Mouse (Mus musculus) embryonic facial prominence, embryonic 13.5 days (tissue): ENCODE results near the gene Btg1-ps2. TPM values are rescaled to one million over a fixed set of nuclear protein-coding genes. Genes with fewer than 3 reads are reported as not detected.
"Not testable (repeated sequence)": the region's sequence is repeated elsewhere in the genome, so short reads cannot be mapped to it uniquely, and the experiment has no call there.

Experiments
- ATAC-seq: fragments of 200-750 bp; cut with Nextera tagmentation; 2 replicates; pipeline ENCODE4 v1.8.0; 2017; ENCODE audit warnings: low read depth; ENCODE audit not compliant: insufficient number of reproducible peaks, insufficient read depth, low FRiP score, low TSS enrichment
- H3K27ac ChIP-seq: fragments of 300-500 bp; sonication (generic); 2 replicates; pipeline ENCODE4 v1.5.1; 2015; ENCODE audit warnings: moderate library complexity, mild to moderate bottlenecking, inconsistent platforms
- H3K27me3 ChIP-seq: fragments of 300-500 bp; sonication (generic); 2 replicates; pipeline ENCODE4 v1.6.1; 2015; ENCODE audit warnings: mild to moderate bottlenecking, inconsistent platforms
- H3K36me3 ChIP-seq: fragments of 300-500 bp; sonication (generic); 2 replicates; pipeline ENCODE4 v1.6.1; 2015; ENCODE audit warnings: mild to moderate bottlenecking, inconsistent platforms
- H3K4me1 ChIP-seq: fragments of 300-500 bp; sonication (generic); 2 replicates; pipeline ENCODE4 v1.6.1; 2015; ENCODE audit warnings: inconsistent platforms
- H3K4me2 ChIP-seq: fragments of 300-500 bp; sonication (generic); 2 replicates; pipeline ENCODE4 v1.6.1; 2015; ENCODE audit warnings: moderate library complexity, mild to moderate bottlenecking, inconsistent platforms
- H3K4me3 ChIP-seq: fragments of 300-500 bp; sonication (generic); 2 replicates; pipeline ENCODE4 v1.5.1; 2015; ENCODE audit warnings: mild to moderate bottlenecking, inconsistent platforms
- H3K9ac ChIP-seq: fragments of 300-500 bp; sonication (generic); 2 replicates; pipeline ENCODE4 v1.6.1; 2015; ENCODE audit warnings: mild to moderate bottlenecking, inconsistent platforms
- H3K9me3 ChIP-seq: fragments of 300-500 bp; sonication (generic); 2 replicates; pipeline ENCODE4 v1.6.1; 2016; ENCODE audit warnings: inconsistent platforms
- WGBS: fragments of 180-500 bp; shearing (Covaris S2); methylation state at CpG from one replicate; pipeline ENCODE4 v1.1.7; 2015; ENCODE audit warnings: mixed read lengths; 5-methylcytosine and 5-hydroxymethylcytosine counted together
- polyA plus RNA-seq: library from polyadenylated mRNA; unstranded; fragments of >200 nt; fragmentation: Nextera tagmentation; extraction: Ambion mirVana; gene quantifications from 2 replicates; pipeline ENCODE4 v1.2.1, GENCODE M21; 2015

Btg1-ps2 gene
- polyA plus RNA-seq: not detected in 2 replicates

DNA sequence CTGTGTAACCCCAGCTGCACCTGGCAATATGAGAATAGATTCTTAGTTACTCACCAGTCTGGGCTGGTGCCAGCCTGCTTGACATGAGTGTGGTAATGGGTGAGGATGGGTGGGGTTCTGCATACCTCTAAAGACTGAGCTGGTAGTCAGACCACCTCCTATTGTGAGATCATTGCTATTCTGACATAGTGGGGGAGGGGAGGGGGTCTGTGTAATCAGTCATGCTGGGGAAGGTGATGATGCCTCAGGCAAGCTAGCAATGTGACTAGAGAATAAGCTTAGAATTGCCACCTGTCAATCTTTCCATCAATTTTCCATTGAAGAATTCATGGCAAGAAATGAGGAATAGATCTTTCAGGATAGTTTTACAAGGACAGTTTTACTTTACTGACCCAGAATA, at the start of gene Btg1-ps2:
Btg1-ps2 (minus strand) TSS at position 101 of the 400 bp plus-strand sequence.
- not testable (repeated sequence) for H3K4me2 ChIP-seq, H3K36me3 ChIP-seq, H3K27me3 ChIP-seq, ATAC-seq, H3K9me3 ChIP-seq, H3K9ac ChIP-seq, H3K27ac ChIP-seq, H3K4me1 ChIP-seq, H3K4me3 ChIP-seq

DNA sequence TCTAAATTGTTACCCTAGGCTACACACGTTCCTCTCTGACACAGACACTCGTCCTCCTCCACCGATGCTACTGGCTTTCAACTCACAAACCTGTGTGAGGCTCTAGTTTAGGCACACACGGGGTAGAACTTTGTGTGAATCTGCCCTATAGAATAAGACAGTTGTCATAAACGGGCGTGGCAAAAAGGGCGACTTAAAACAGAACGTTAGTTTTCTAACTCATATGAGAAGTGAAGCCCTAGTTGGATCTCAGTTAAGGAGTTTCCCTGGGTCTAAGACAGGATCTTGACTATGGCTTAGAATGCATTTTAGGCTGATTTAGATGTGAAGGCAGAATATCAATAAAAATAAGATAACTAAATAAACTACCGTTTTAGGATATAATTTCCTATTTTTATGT, 42.1 kb upstream of the Btg1-ps2 start, which contains the start of gene Rhox11:
Rhox11 (minus strand) TSS at position 101 of the 400 bp plus-strand sequence.
- Histone ChIP-seq H3K36me3 (no peaks in the 10 kb centered on the region), H3K9me3 (no peaks in the 10 kb centered on the region), H3K27ac (no peak within 1 kb of the TSS), H3K27me3 (no peaks in the 10 kb centered on the region), H3K4me3 (no peak within 1 kb of the TSS), H3K4me2 (no peak within 1 kb of the TSS), H3K4me1 (no peaks in the 10 kb centered on the region), H3K9ac (no peak within 1 kb of the TSS)
- 86% methylated on average over 9 of the region's 9 CpGs for WGBS
- no peak for ATAC-seq

DNA sequence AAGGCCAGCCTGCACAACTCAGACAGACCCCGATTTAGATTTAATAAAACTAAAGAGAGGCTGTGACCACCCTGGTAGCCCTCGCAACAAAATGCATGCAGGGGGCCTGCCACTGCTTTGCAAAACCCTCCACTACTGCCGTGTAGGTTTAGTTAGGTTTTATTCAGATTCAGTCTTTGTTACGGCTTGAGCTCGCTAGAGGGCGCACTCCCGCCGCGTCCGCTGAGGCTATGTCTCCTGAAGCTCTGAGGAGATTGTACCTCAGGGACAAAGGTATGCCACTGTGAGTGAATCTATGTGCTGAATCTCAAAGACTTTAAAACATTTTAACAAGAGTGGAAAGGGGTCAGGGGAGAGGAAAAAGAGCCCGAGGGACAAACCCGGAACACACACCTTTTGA, 41.3 kb upstream of the Btg1-ps2 start:
- no peaks in the 10 kb centered on the region for H3K36me3 ChIP-seq
- H3K9me3 ChIP-seq: no peaks in the 10 kb centered on the region
- H3K4me2 ChIP-seq: no peak overlapping the region
- no peaks in the 10 kb centered on the region for H3K4me1 ChIP-seq
- H3K4me3 ChIP-seq: no peak overlapping the region
- WGBS: 18% methylated on average over 12 of the region's 12 CpGs
- H3K27me3 ChIP-seq: no peaks in the 10 kb centered on the region
- H3K9ac ChIP-seq: no peak overlapping the region
- H3K27ac ChIP-seq: no peak overlapping the region
- no peak for ATAC-seq

DNA sequence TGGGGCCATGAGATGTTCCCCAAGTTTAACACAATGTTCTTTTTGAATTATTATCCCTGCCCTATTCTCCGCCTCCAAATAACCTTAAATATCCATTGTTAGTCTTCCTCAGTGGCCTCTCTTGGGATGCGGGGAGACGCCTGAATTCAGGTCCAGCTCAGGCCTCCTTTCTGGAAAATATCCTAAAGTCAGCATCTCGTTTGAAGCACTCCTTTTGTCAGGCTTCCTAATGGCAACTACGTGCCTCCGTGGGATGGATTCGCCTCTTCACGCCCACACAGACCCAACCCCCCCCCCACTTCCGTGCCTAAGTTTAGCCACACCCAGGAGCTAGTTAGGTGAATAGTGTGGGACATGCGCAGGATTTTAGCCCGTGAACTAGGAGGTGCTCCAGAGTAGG, 23.3 kb upstream of the Btg1-ps2 start, which contains the start of gene Rhox10:
Rhox10 (plus strand) TSS at position 301 of the 400 bp plus-strand sequence.
- Histone ChIP-seq H3K9ac (no peak within 1 kb of the TSS), H3K36me3 (no peaks in the 10 kb centered on the region), H3K9me3 (no peaks in the 10 kb centered on the region), H3K4me2 (no peak within 1 kb of the TSS), H3K27me3 (no peaks in the 10 kb centered on the region), H3K27ac (no peak within 1 kb of the TSS), H3K4me3 (no peak within 1 kb of the TSS), H3K4me1 (no peaks in the 10 kb centered on the region)
- 85% methylated on average over 11 of the region's 11 CpGs for WGBS
- no peak for ATAC-seq

DNA sequence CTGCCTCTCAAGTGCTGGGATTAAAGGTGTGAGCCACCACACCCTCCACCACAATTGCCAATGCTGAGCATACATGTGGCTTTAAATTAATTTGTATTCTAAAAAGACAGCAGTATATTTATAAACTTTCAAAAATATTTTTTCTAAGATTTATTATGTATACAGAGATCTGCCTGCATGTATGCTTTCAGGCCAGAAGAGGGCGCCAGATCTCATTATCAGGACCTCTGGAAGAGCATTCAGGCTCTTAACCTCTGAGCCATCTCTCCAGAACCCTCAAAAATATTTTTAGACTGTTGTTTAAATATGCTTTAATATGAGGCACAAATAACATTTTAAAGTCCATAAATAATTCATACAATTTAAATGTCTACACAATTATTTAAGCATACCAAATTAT, 18.6 kb upstream of the Btg1-ps2 start:
- no peaks in the 10 kb centered on the region for H3K27me3 ChIP-seq
- no peak overlapping the region for H3K4me3 ChIP-seq
- no peak overlapping the region for H3K4me2 ChIP-seq
- no peaks in the 10 kb centered on the region for H3K9me3 ChIP-seq
- H3K9ac ChIP-seq: no peak overlapping the region
- WGBS: 0% methylated on average over 1 of the region's 1 CpGs
- H3K4me1 ChIP-seq: no peaks in the 10 kb centered on the region
- no peak for ATAC-seq
- no peaks in the 10 kb centered on the region for H3K36me3 ChIP-seq
- H3K27ac ChIP-seq: no peak overlapping the region

DNA sequence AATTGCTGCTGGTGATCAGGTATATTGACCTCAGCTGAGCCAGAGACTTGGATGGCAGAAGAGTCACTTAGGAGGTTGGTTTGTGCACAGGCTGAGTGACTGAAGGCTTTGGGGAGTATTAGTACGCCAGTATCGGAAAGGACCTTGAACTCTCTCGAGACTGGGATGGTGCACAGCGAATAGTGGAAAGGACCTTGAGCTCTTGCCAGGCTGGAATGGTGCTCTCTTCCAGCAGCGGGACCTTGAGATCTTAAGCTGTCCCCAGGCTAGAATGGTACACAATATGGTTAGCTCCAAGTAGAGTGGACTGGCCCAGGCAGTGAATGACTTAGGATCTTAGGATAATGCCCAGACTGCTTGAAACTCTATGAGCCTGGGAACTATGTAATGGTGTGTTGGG, 3.2 kb downstream of the Btg1-ps2 start:
- H3K9ac ChIP-seq: no peak overlapping the region
- 89% methylated on average over 5 of the region's 5 CpGs for WGBS
- ATAC-seq: no peak
- H3K9me3 ChIP-seq: no peaks in the 10 kb centered on the region
- no peaks in the 10 kb centered on the region for H3K36me3 ChIP-seq
- no peak overlapping the region for H3K4me2 ChIP-seq
- no peak overlapping the region for H3K27ac ChIP-seq
- no peaks in the 10 kb centered on the region for H3K4me1 ChIP-seq
- H3K27me3 ChIP-seq: no peaks in the 10 kb centered on the region
- H3K4me3 ChIP-seq: no peak overlapping the region

DNA sequence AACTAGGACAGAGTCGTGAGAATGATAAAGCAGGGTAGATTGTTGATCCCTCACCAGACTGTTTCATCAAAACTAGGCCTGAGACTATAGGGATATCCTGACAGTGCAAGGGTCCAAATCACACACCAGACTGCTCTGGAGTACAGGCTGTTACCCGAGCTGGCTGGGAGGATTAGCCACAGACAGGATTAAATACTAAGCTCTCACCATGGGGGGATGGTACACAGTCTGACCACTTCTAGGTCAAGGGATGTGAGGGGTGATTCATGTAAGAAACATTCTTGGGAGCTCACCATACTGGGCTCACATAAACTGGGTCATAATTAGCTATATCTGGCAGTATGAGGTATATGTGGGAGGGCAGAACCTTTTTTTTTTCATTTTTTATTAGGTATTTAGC, 9.1 kb downstream of the Btg1-ps2 start:
- H3K4me1 ChIP-seq: no peaks in the 10 kb centered on the region
- 61% methylated on average over 2 of the region's 2 CpGs for WGBS
- no peaks in the 10 kb centered on the region for H3K27me3 ChIP-seq

DNA sequence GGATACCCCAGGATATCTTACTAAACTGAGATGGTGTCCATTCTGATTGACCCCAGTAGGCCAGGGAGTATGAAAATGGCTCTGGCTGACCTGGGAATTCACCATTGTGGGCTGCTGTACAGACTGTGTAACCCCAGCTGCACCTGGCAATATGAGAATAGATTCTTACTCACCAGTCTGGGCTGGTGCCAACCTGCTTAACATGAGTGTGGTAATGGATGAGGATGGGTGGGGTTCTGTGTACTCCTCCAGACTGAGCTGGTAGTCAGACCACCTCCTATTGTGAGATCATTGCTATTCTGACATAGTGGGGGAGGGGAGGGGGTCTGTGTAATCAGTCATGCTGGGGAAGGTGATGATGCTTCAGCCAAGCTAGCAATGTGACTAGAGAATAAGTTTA, 24.3 kb downstream of the Btg1-ps2 start, which contains the start of gene Btg1-ps1:
Btg1-ps1 (minus strand) TSS at position 219 of the 400 bp plus-strand sequence.
- H3K36me3 ChIP-seq, H3K9ac ChIP-seq, H3K4me3 ChIP-seq, H3K4me1 ChIP-seq, H3K4me2 ChIP-seq, ATAC-seq, H3K9me3 ChIP-seq, H3K27ac ChIP-seq, H3K27me3 ChIP-seq: not testable (repeated sequence)

More for the DNA sequence above, 9.1 kb downstream of the Btg1-ps2 start:
- no peak for ATAC-seq
- no peak overlapping the region for H3K27ac ChIP-seq
- no peaks in the 10 kb centered on the region for H3K9me3 ChIP-seq
- H3K36me3 ChIP-seq: no peaks in the 10 kb centered on the region
- H3K9ac ChIP-seq: no peak overlapping the region
- no peak overlapping the region for H3K4me3 ChIP-seq
- H3K4me2 ChIP-seq: no peak overlapping the region

DNA sequence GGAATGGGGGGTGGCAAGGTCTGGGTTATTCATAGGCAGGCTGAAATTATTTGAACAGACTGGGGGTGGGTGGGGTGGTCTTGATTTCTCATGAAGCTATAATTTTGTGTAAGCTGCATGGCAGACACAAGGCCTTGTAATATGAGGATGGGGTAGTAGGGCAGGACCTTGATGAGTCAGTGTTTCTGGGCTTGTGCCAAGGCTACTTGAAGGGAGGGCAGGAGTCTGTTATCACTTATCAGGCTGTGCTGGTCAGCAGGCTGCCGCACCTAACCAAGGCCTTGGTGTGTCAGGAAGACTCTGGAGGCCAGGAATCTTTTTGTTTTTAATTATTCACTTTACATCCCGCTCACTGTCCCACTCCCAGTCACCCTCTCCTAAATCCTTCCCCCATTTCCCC, 34.2 kb downstream of the Btg1-ps2 start:
- H3K4me3 ChIP-seq: no peak overlapping the region
- no peak overlapping the region for H3K9ac ChIP-seq
- no peak overlapping the region for H3K4me2 ChIP-seq
- H3K27ac ChIP-seq: no peak overlapping the region
- ATAC-seq: no peak
- no peaks in the 10 kb centered on the region for H3K36me3 ChIP-seq
- H3K27me3 ChIP-seq: no peaks in the 10 kb centered on the region
- no peaks in the 10 kb centered on the region for H3K4me1 ChIP-seq
- WGBS: 55% methylated on average over 2 of the region's 2 CpGs
- H3K9me3 ChIP-seq: no peaks in the 10 kb centered on the region

Other genes with a start within 250 kb of the Btg1-ps2 start
- gene Rhox5, start 238.3 kb downstream of the Btg1-ps2 start, polyA plus RNA-seq: 1.8 and 1.9 TPM in 2 replicates
- not detected in 2 replicates for gene Rhox6, start 216.2 kb downstream of the Btg1-ps2 start, polyA plus RNA-seq
- gene Rhox7a, start 211.4 kb downstream of the Btg1-ps2 start, polyA plus RNA-seq: not detected in 2 replicates
- gene Rhox8, start 164.2 kb downstream of the Btg1-ps2 start, polyA plus RNA-seq: not detected in 2 replicates
- not detected in 2 replicates for gene Rhox7b, start 145.9 kb downstream of the Btg1-ps2 start, polyA plus RNA-seq
- gene Rhox9, start 141.3 kb downstream of the Btg1-ps2 start, polyA plus RNA-seq: not detected in 2 replicates
- not detected in 2 replicates for gene Btg1-ps1, start 24.3 kb downstream of the Btg1-ps2 start, polyA plus RNA-seq
- not detected in 2 replicates for gene Rhox10, start 23.4 kb upstream of the Btg1-ps2 start, polyA plus RNA-seq
- gene Rhox11, start 42.0 kb upstream of the Btg1-ps2 start, polyA plus RNA-seq: not detected in 2 replicates
- gene Rhox12, start 67.8 kb upstream of the Btg1-ps2 start, polyA plus RNA-seq: not detected in 2 replicates
- not detected in 2 replicates for gene Rhox13, start 78.1 kb upstream of the Btg1-ps2 start, polyA plus RNA-seq
- gene Zbtb33, start 146.7 kb upstream of the Btg1-ps2 start, polyA plus RNA-seq: 4.5 and 4.7 TPM in 2 replicates
- gene Tmem255a, start 209.3 kb upstream of the Btg1-ps2 start, polyA plus RNA-seq: 33.0 and 34.2 TPM in 2 replicates